Mouse (Mus musculus) limb, embryonic 12.5 days (tissue): Measurements from ENCODE around the gene Mad1l1. TPM values are rescaled to one million over a fixed set of nuclear protein-coding genes. Genes with fewer than 3 reads are reported as not detected.

Experiments
- ATAC-seq: fragments of 200-750 bp; cut with Nextera tagmentation; 2 replicates; pipeline ENCODE4 v1.8.0; 2017; ENCODE audit warnings: low read depth, moderate TSS enrichment; ENCODE audit not compliant: insufficient number of reproducible peaks, insufficient read depth, low FRiP score, low TSS enrichment
- H3K27ac ChIP-seq: fragments of 300-500 bp; sonication (generic); 2 replicates; pipeline ENCODE4 v1.5.1; 2016; ENCODE audit warnings: mild to moderate bottlenecking, moderate library complexity
- H3K27me3 ChIP-seq: fragments of 300-500 bp; sonication (generic); 2 replicates; pipeline ENCODE4 v1.6.1; 2016; ENCODE audit warnings: mild to moderate bottlenecking, moderate library complexity
- H3K36me3 ChIP-seq: fragments of 300-500 bp; sonication (generic); 2 replicates; pipeline ENCODE4 v1.6.1; 2016; ENCODE audit warnings: mild to moderate bottlenecking, moderate library complexity
- H3K4me1 ChIP-seq: fragments of 300-500 bp; sonication (generic); replicated peaks from 2 replicates; pipeline ENCODE4 v1.6.1; 2016
- H3K4me2 ChIP-seq: fragments of 300-500 bp; sonication (generic); 2 replicates; pipeline ENCODE4 v1.6.1; 2016; ENCODE audit warnings: mild to moderate bottlenecking, moderate library complexity
- H3K4me3 ChIP-seq: fragments of 300-500 bp; sonication (generic); replicated peaks from 2 replicates; pipeline ENCODE4 v1.5.1; 2016; ENCODE audit warnings: mild to moderate bottlenecking
- H3K9ac ChIP-seq: fragments of 300-500 bp; sonication (generic); replicated peaks from 2 replicates; pipeline ENCODE4 v1.6.1; 2016; ENCODE audit warnings: mild to moderate bottlenecking, moderate library complexity
- H3K9me3 ChIP-seq: fragments of 300-500 bp; sonication (generic); 2 replicates; pipeline ENCODE4 v1.6.1; 2016; ENCODE audit warnings: mild to moderate bottlenecking, moderate library complexity
- WGBS: fragments of 180-500 bp; shearing (Covaris S2); methylation state at CpG from one replicate; pipeline ENCODE4 v1.1.7; 2016; 5-methylcytosine and 5-hydroxymethylcytosine counted together
- polyA plus RNA-seq: library from polyadenylated mRNA; unstranded; fragments of >200 nt; fragmentation: Nextera tagmentation; extraction: Ambion mirVana; gene quantifications from 2 replicates; pipeline ENCODE4 v1.2.1, GENCODE M21; 2016

Gene Mad1l1
- polyA plus RNA-seq, 1 experiment from 2014 or later = 55.9 TPM

- H3K27ac ChIP-seq = no peak overlapping the region
- H3K27me3 ChIP-seq = peaks cover 41% of the 10 kb centered on the region
- H3K9ac ChIP-seq = no peak overlapping the region
- no peaks in the 10 kb centered on the region for H3K36me3 ChIP-seq
- H3K4me3 ChIP-seq = no peak overlapping the region
- no peak overlapping the region for H3K4me2 ChIP-seq
- H3K4me1 ChIP-seq = peaks cover 3% of the 10 kb centered on the region; the same call in 1 of the 2 replicates
- 61% methylated on average over 12 of the region's 12 CpGs for WGBS
- no peak for ATAC-seq
- no peaks in the 10 kb centered on the region for H3K9me3 ChIP-seq
Observed at GRCm38 (mm10) chr5:139970186-139970631, 351.1 kb downstream of the Mad1l1 start.

- Histone ChIP-seq H3K36me3 (no peaks in the 10 kb centered on the region), H3K9me3 (no peaks in the 10 kb centered on the region), H3K4me1 (peaks cover 8% of the 10 kb centered on the region), H3K4me2 (no peak overlapping the region), H3K9ac (no peak overlapping the region), H3K27ac (no peak overlapping the region), H3K27me3 (peaks cover 39% of the 10 kb centered on the region), H3K4me3 (no peak overlapping the region)
- 77% methylated on average over 14 of the region's 14 CpGs for WGBS
- ATAC-seq = no peak
Observed at GRCm38 (mm10) chr5:139969151-139969948, 352.0 kb downstream of the Mad1l1 start.

- Histone ChIP-seq H3K27me3 (peaks cover 12% of the 10 kb centered on the region), H3K4me2 (no peak overlapping the region), H3K4me3 (no peak overlapping the region), H3K9ac (no peak overlapping the region), H3K4me1 (peaks cover 10% of the 10 kb centered on the region), H3K36me3 (no peaks in the 10 kb centered on the region), H3K9me3 (no peaks in the 10 kb centered on the region), H3K27ac (no peak overlapping the region)
- ATAC-seq = no peak
- 90% methylated on average over 14 of the region's 14 CpGs for WGBS
Observed at GRCm38 (mm10) chr5:139965596-139965995, 355.8 kb downstream of the Mad1l1 start.

GRCm38 (mm10) chr5:139964391-139964790 is 357.0 kb downstream of the Mad1l1 start:
- no peak for ATAC-seq
- no peaks in the 10 kb centered on the region for H3K9me3 ChIP-seq
- 29% methylated on average over 5 of the region's 5 CpGs for WGBS

GRCm38 (mm10) chr5:139959741-139960140 is 361.6 kb downstream of the Mad1l1 start:
- H3K9ac ChIP-seq = no peak overlapping the region
- H3K27me3 ChIP-seq = peaks cover 3% of the 10 kb centered on the region; the same call in 1 of the 2 replicates
- WGBS = 84% methylated on average over 4 of the region's 4 CpGs
- no peaks in the 10 kb centered on the region for H3K9me3 ChIP-seq
- no peak overlapping the region for H3K27ac ChIP-seq
- H3K4me2 ChIP-seq = no peak overlapping the region
- no peak for ATAC-seq
- no peaks in the 10 kb centered on the region for H3K36me3 ChIP-seq
- no peak overlapping the region for H3K4me3 ChIP-seq
- H3K4me1 ChIP-seq = peaks cover 22% of the 10 kb centered on the region

More at GRCm38 (mm10) chr5:139964391-139964790, 357.0 kb downstream of the Mad1l1 start:
- Histone ChIP-seq H3K36me3 (no peaks in the 10 kb centered on the region), H3K27me3 (peaks cover 12% of the 10 kb centered on the region), H3K4me1 (peaks cover 7% of the 10 kb centered on the region), H3K9ac (no peak overlapping the region), H3K4me2 (no peak overlapping the region), H3K27ac (no peak overlapping the region), H3K4me3 (no peak overlapping the region)

Other genes starting within 250 kb of the Mad1l1 start
- gene Nudt1, start 104 bp upstream of the Mad1l1 start, polyA plus RNA-seq = 48.3 and 52.1 TPM in 2 replicates
- gene Mrm2, start 10.3 kb upstream of the Mad1l1 start, polyA plus RNA-seq = 21.7 and 25.2 TPM in 2 replicates
- gene Snx8, start 67.7 kb upstream of the Mad1l1 start, polyA plus RNA-seq = 20.0 and 20.5 TPM in 2 replicates
- gene Eif3b, start 97.8 kb upstream of the Mad1l1 start, polyA plus RNA-seq = 187 and 189 TPM in 2 replicates
- not detected in 2 replicates for gene Gm4869, start 124.1 kb upstream of the Mad1l1 start, polyA plus RNA-seq
- gene Chst12, start 184.0 kb upstream of the Mad1l1 start, polyA plus RNA-seq = 14.4 and 17.0 TPM in 2 replicates
- 0.36 TPM in 1 of 2 replicates, not detected in the other for gene Grifin, start 243.5 kb upstream of the Mad1l1 start, polyA plus RNA-seq